Comparison of ENCODE assay signal across 11 mouse cellular contexts in the genomic region with DNA sequence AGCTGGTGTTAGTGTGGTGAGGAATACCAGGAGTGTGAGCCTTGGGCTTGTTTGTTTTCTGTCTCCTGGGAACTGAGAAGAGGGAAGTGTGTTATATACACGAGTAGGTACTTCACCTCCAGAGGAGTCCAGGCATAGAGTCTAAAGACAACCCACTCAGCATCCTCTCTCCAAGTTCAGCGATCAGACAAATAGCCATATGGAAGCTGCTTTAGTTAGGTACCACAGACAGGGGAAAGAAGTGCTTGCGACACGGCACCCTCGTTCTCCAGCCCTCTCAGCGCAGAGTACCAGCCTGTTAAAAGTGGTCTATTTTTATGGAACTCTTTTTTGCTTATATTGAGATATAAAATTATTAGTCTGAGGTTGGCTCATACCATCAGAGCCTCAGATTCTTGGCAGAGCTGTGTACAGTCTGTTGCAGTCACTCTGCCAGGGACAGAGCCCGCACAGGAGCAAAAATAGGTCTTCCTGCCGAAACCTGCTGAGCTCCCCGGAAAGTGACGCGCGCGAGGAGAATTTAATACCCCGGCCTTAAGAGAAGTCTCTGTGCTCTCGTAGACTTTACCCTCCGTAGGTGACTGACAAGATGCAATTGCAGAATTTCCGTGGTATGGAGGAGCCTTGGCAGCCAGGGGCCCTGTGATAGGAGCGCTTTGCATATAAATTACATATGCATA.
A peak's percentile ranks its signal among the peaks of the same experiment; 100 is the strongest.
DNase-seq lines count a peak whose midpoint lies in the region; ATAC-seq and TF ChIP-seq lines count a peak whose summit lies in the region.
"Had no signal": no experiment of that assay in that cellular context is flagged by ENCODE, and none has a peak within 500 bp of the region (broad histone marks: within the 10 kb centered on the region; RNA-seq: fewer than 3 reads in every experiment).

No protein-coding gene starts in this region.

- H3K9me3 ChIP-seq in forebrain, postnatal 0 days (ENCODE audit: low read length): no peaks in the 10 kb centered on the region
- H3K9me3 ChIP-seq: limb, embryonic 15.5 days had no signal

- intact Hi-C loops in left cerebral cortex, adult 2 months (cut with DNase I): no loop called here
- intact Hi-C loops in left cerebral cortex, postnatal 4 days (cut with DNase I): no loop called here
- intact Hi-C loops in left cerebral cortex, postnatal 14 days (cut with DNase I): no loop called here

- no peak overlapping the region for H3K4me2 ChIP-seq in forebrain, postnatal 0 days (ENCODE audit: low read depth)
- H3K4me2 ChIP-seq: limb, embryonic 15.5 days had no signal

- WGBS in forebrain, postnatal 0 days: 48% methylated on average over 18 of the region's 18 CpGs
- WGBS in thymus, adult 2 months: 70% methylated on average over 18 of the region's 18 CpGs

- TF ChIP-seq POLR2A in thymus, adult 2 months (IDR thresholded peaks at IDR 0.05; ENCODE audit: control insufficient read depth, extremely low read depth, insufficient read depth, low read length, poor library complexity): no peak

- peak; percentile 37 to 41 for DNase-seq in left cerebral cortex, adult 2 months (ENCODE audit: extremely low spot score in 1 of 2, low spot score in 2 of 2)
- no peak for DNase-seq in left cerebral cortex, postnatal 4 days
- DNase-seq in cerebellum, adult 11-12 months: peak; percentile 92
- DNase-seq in forebrain, postnatal 0 days: peak; percentile 62
- DNase-seq in left cerebral cortex, postnatal 14 days (ENCODE audit: low spot score in 2 of 2): peak; percentile 52 to 62
- no peak for DNase-seq in kidney, adult 18-20 months
- DNase-seq in ovary, postnatal 36 days (ENCODE audit: low spot score): no peak
- no peak for DNase-seq in thymus, adult 2 months
- DNase-seq: kidney, adult 2 months; thymus, postnatal 4 days had no signal

- H3K27ac ChIP-seq in left cerebral cortex, adult 2 months: peak overlapping the region; percentile 8; the same call in 1 of the 2 replicates
- H3K27ac ChIP-seq in forebrain, postnatal 0 days (ENCODE audit: low read depth, low read length): peak overlapping the region; percentile 50
- no peak overlapping the region for H3K27ac ChIP-seq in thymus, adult 2 months (ENCODE audit: control insufficient read depth, insufficient read depth, low read length)
- H3K27ac ChIP-seq: limb, embryonic 15.5 days had no signal

- H3K4me3 ChIP-seq in left cerebral cortex, adult 2 months: no peak overlapping the region
- no peak overlapping the region for H3K4me3 ChIP-seq in forebrain, postnatal 0 days (ENCODE audit: low read depth, low read length)
- H3K4me3 ChIP-seq in thymus, adult 2 months (ENCODE audit: control insufficient read depth, insufficient read depth, low read length): no peak overlapping the region
- H3K4me3 ChIP-seq: limb, embryonic 15.5 days had no signal

- no peaks in the 10 kb centered on the region for H3K4me1 ChIP-seq in forebrain, postnatal 0 days (ENCODE audit: insufficient read depth)
- H3K4me1 ChIP-seq in thymus, adult 2 months (replicated peaks; ENCODE audit: control insufficient read depth, insufficient read depth, low read length): no peaks in the 10 kb centered on the region

- ATAC-seq in forebrain, postnatal 0 days: peak; percentile 71

- no peaks in the 10 kb centered on the region for H3K27me3 ChIP-seq in forebrain, postnatal 0 days (ENCODE audit: insufficient read depth, low read length)
- no peaks in the 10 kb centered on the region for H3K27me3 ChIP-seq in thymus, adult 2 months (ENCODE audit: control insufficient read depth, insufficient read depth, low read length)

- H3K9ac ChIP-seq in forebrain, postnatal 0 days: 0 out of 2 replicates have a peak overlapping the region, but pooled peaks have one; percentile 6
- H3K9ac ChIP-seq: limb, embryonic 15.5 days had no signal

- TF ChIP-seq CTCF in left cerebral cortex, adult 2 months (IDR thresholded peaks at IDR 0.05): no peak
- no peak for TF ChIP-seq CTCF in forebrain, postnatal 0 days (IDR thresholded peaks at IDR 0.05; ENCODE audit: low read depth)
- no peak for TF ChIP-seq CTCF in thymus, adult 2 months (IDR thresholded peaks at IDR 0.05; ENCODE audit: borderline replicate concordance, control insufficient read depth, extremely low read depth, insufficient read depth, low read length, poor library complexity)

- no peaks in the 10 kb centered on the region for H3K36me3 ChIP-seq in forebrain, postnatal 0 days (ENCODE audit: insufficient read depth)
- no peaks in the 10 kb centered on the region for H3K36me3 ChIP-seq in thymus, adult 2 months (ENCODE audit: control insufficient read depth, insufficient read depth, low read length)
- H3K36me3 ChIP-seq: limb, embryonic 15.5 days had no signal

Comparison
In these comparisons a context has a peak if more than half of its experiments do, and no peak if none do; other contexts are left out.
1. DNase-seq: peak in left cerebral cortex, adult 2 months (2 of 2), cerebellum, adult 11-12 months (single experiment), forebrain, postnatal 0 days (single experiment) and left cerebral cortex, postnatal 14 days (2 of 2); none in left cerebral cortex, postnatal 4 days (single experiment), kidney, adult 18-20 months (single experiment), ovary, postnatal 36 days (single experiment) and thymus, adult 2 months (single experiment).